Mouse (Mus musculus): ENCODE results near the gene Zfp13. TPM values are rescaled to one million over a fixed set of nuclear protein-coding genes. Genes with fewer than 3 reads are reported as not detected.

Gene Zfp13
- polyA plus RNA-seq, 1 experiment from 2014 or later, result 28.5 TPM

- no peak overlapping the region for H3K27ac ChIP-seq (ENCODE audit: low read length)
- no peak overlapping the region for H3K4me3 ChIP-seq (replicated peaks; ENCODE audit: low read length)
- 78% methylated on average over 1 of the region's 1 CpGs for WGBS
- no peak for ATAC-seq
- no peak overlapping the region for H3K9ac ChIP-seq (replicated peaks; ENCODE audit: low read depth, low read length)
- peaks cover 18% of the 10 kb centered on the region for H3K36me3 ChIP-seq (ENCODE audit: control insufficient read depth, insufficient read depth)
- H3K9me3 ChIP-seq (ENCODE audit: control insufficient read depth, low read length), result no peaks in the 10 kb centered on the region
- H3K4me1 ChIP-seq (replicated peaks; ENCODE audit: control insufficient read depth, insufficient read depth, low read length), result peaks cover 17% of the 10 kb centered on the region
- no peaks in the 10 kb centered on the region for H3K27me3 ChIP-seq (replicated peaks; ENCODE audit: control insufficient read depth, insufficient read depth, low read length)
- no peak overlapping the region for H3K4me2 ChIP-seq (ENCODE audit: low read length)
These were observed 45.6 kb downstream of the Zfp13 start for GRCm38 (mm10) chr17:23553634-23554120.

GRCm38 (mm10) chr17:23552896-23553633 lies 46.2 kb downstream of the Zfp13 start:
- Histone ChIP-seq H3K4me2 (ENCODE audit: low read length) (no peak overlapping the region), H3K4me1 (replicated peaks; ENCODE audit: control insufficient read depth, insufficient read depth, low read length) (peaks cover 17% of the 10 kb centered on the region), H3K9me3 (ENCODE audit: control insufficient read depth, low read length) (no peaks in the 10 kb centered on the region), H3K27ac (ENCODE audit: low read length) (no peak overlapping the region), H3K9ac (replicated peaks; ENCODE audit: low read depth, low read length) (no peak overlapping the region), H3K36me3 (ENCODE audit: control insufficient read depth, insufficient read depth) (peaks cover 14% of the 10 kb centered on the region), H3K4me3 (replicated peaks; ENCODE audit: low read length) (no peak overlapping the region), H3K27me3 (replicated peaks; ENCODE audit: control insufficient read depth, insufficient read depth, low read length) (no peaks in the 10 kb centered on the region)
- ATAC-seq, result no peak
- WGBS, result 90% methylated on average over 8 of the region's 8 CpGs

- Histone ChIP-seq H3K9me3 (ENCODE audit: control insufficient read depth, low read length) (no peaks in the 10 kb centered on the region), H3K9ac (replicated peaks; ENCODE audit: low read depth, low read length) (no peak overlapping the region), H3K4me2 (ENCODE audit: low read length) (no peak overlapping the region), H3K4me3 (replicated peaks; ENCODE audit: low read length) (no peak overlapping the region), H3K27me3 (replicated peaks; ENCODE audit: control insufficient read depth, insufficient read depth, low read length) (no peaks in the 10 kb centered on the region), H3K27ac (ENCODE audit: low read length) (no peak overlapping the region), H3K4me1 (replicated peaks; ENCODE audit: control insufficient read depth, insufficient read depth, low read length) (peaks cover 17% of the 10 kb centered on the region), H3K36me3 (ENCODE audit: control insufficient read depth, insufficient read depth) (peaks cover 4% of the 10 kb centered on the region)
- 71% methylated on average over 5 of the region's 5 CpGs for WGBS
- ATAC-seq, result no peak
These were observed 47.3 kb downstream of the Zfp13 start for GRCm38 (mm10) chr17:23551963-23552362.

- Histone ChIP-seq H3K27ac (ENCODE audit: low read length) (no peak overlapping the region), H3K9me3 (ENCODE audit: control insufficient read depth, low read length) (no peaks in the 10 kb centered on the region), H3K4me3 (replicated peaks; ENCODE audit: low read length) (peak overlapping the region; percentile 74), H3K9ac (replicated peaks; ENCODE audit: low read depth, low read length) (peak overlapping the region; percentile 65), H3K4me2 (ENCODE audit: low read length) (peak overlapping the region; percentile 71), H3K36me3 (ENCODE audit: control insufficient read depth, insufficient read depth) (no peaks in the 10 kb centered on the region; the same call in none of the 2 replicates), H3K4me1 (replicated peaks; ENCODE audit: control insufficient read depth, insufficient read depth, low read length) (peaks cover 17% of the 10 kb centered on the region), H3K27me3 (replicated peaks; ENCODE audit: control insufficient read depth, insufficient read depth, low read length) (no peaks in the 10 kb centered on the region)
- no peak for ATAC-seq
These were observed 47.9 kb downstream of the Zfp13 start for GRCm38 (mm10) chr17:23551416-23551815.

- peak; percentile 13 for ATAC-seq
- H3K4me2 ChIP-seq (ENCODE audit: low read length), result peak overlapping the region; percentile 71
- H3K4me1 ChIP-seq (replicated peaks; ENCODE audit: control insufficient read depth, insufficient read depth, low read length), result peaks cover 17% of the 10 kb centered on the region
- no peaks in the 10 kb centered on the region; the same call in none of the 2 replicates for H3K36me3 ChIP-seq (ENCODE audit: control insufficient read depth, insufficient read depth)
- no peaks in the 10 kb centered on the region for H3K9me3 ChIP-seq (ENCODE audit: control insufficient read depth, low read length)
- H3K27me3 ChIP-seq (replicated peaks; ENCODE audit: control insufficient read depth, insufficient read depth, low read length), result no peaks in the 10 kb centered on the region
- H3K9ac ChIP-seq (replicated peaks; ENCODE audit: low read depth, low read length), result peak overlapping the region; percentile 65
- H3K4me3 ChIP-seq (replicated peaks; ENCODE audit: low read length), result peak overlapping the region; percentile 74
- WGBS, result 2% methylated on average over 15 of the region's 15 CpGs
- H3K27ac ChIP-seq (ENCODE audit: low read length), result peak overlapping the region; percentile 72
These were observed 48.4 kb downstream of the Zfp13 start for GRCm38 (mm10) chr17:23550856-23551255.

GRCm38 (mm10) chr17:23550188-23550791 lies 49.0 kb downstream of the Zfp13 start:
- 1% methylated on average over 22 of the region's 22 CpGs for WGBS
- Histone ChIP-seq H3K27ac (ENCODE audit: low read length) (peak overlapping the region; percentile 72), H3K9me3 (ENCODE audit: control insufficient read depth, low read length) (no peaks in the 10 kb centered on the region), H3K4me3 (replicated peaks; ENCODE audit: low read length) (peak overlapping the region; percentile 74), H3K4me2 (ENCODE audit: low read length) (peak overlapping the region; percentile 71), H3K27me3 (replicated peaks; ENCODE audit: control insufficient read depth, insufficient read depth, low read length) (no peaks in the 10 kb centered on the region), H3K9ac (replicated peaks; ENCODE audit: low read depth, low read length) (peak overlapping the region; percentile 65), H3K36me3 (ENCODE audit: control insufficient read depth, insufficient read depth) (no peaks in the 10 kb centered on the region; the same call in none of the 2 replicates), H3K4me1 (replicated peaks; ENCODE audit: control insufficient read depth, insufficient read depth, low read length) (peaks cover 17% of the 10 kb centered on the region)
- peak; percentile 73 for ATAC-seq

- 1% methylated on average over 9 of the region's 9 CpGs for WGBS
- peak overlapping the region; percentile 51 for H3K9ac ChIP-seq (replicated peaks; ENCODE audit: low read depth, low read length)
- ATAC-seq, result no peak
- H3K4me2 ChIP-seq (ENCODE audit: low read length), result peak overlapping the region; percentile 71
- H3K36me3 ChIP-seq (ENCODE audit: control insufficient read depth, insufficient read depth), result no peaks in the 10 kb centered on the region
- peak overlapping the region; percentile 44 for H3K27ac ChIP-seq (ENCODE audit: low read length)
- H3K4me1 ChIP-seq (replicated peaks; ENCODE audit: control insufficient read depth, insufficient read depth, low read length), result peaks cover 17% of the 10 kb centered on the region
- peak overlapping the region; percentile 74 for H3K4me3 ChIP-seq (replicated peaks; ENCODE audit: low read length)
- no peaks in the 10 kb centered on the region for H3K9me3 ChIP-seq (ENCODE audit: control insufficient read depth, low read length)
- H3K27me3 ChIP-seq (replicated peaks; ENCODE audit: control insufficient read depth, insufficient read depth, low read length), result no peaks in the 10 kb centered on the region
These were observed 49.8 kb downstream of the Zfp13 start for GRCm38 (mm10) chr17:23549441-23549840.

GRCm38 (mm10) chr17:23548615-23549014 lies 50.7 kb downstream of the Zfp13 start:
- peak overlapping the region; percentile 74 for H3K4me3 ChIP-seq (replicated peaks; ENCODE audit: low read length)
- H3K27ac ChIP-seq (ENCODE audit: low read length), result peak overlapping the region; percentile 44; the same call in 1 of the 2 replicates
- no peaks in the 10 kb centered on the region for H3K27me3 ChIP-seq (replicated peaks; ENCODE audit: control insufficient read depth, insufficient read depth, low read length)
- peak overlapping the region; percentile 49 for H3K9ac ChIP-seq (replicated peaks; ENCODE audit: low read depth, low read length)
- no peaks in the 10 kb centered on the region for H3K36me3 ChIP-seq (ENCODE audit: control insufficient read depth, insufficient read depth)
- H3K4me1 ChIP-seq (replicated peaks; ENCODE audit: control insufficient read depth, insufficient read depth, low read length), result peaks cover 17% of the 10 kb centered on the region
- under 1% methylated on average over 15 of the region's 15 CpGs for WGBS
- H3K9me3 ChIP-seq (ENCODE audit: control insufficient read depth, low read length), result no peaks in the 10 kb centered on the region
- H3K4me2 ChIP-seq (ENCODE audit: low read length), result peak overlapping the region; percentile 71
- peak; percentile 13; the same call in 1 of the 2 replicates for ATAC-seq

GRCm38 (mm10) chr17:23547681-23548443 lies 51.4 kb downstream of the Zfp13 start:
- Histone ChIP-seq H3K36me3 (ENCODE audit: control insufficient read depth, insufficient read depth) (no peaks in the 10 kb centered on the region), H3K4me1 (replicated peaks; ENCODE audit: control insufficient read depth, insufficient read depth, low read length) (peaks cover 17% of the 10 kb centered on the region), H3K27me3 (replicated peaks; ENCODE audit: control insufficient read depth, insufficient read depth, low read length) (no peaks in the 10 kb centered on the region), H3K9ac (replicated peaks; ENCODE audit: low read depth, low read length) (no peak overlapping the region), H3K9me3 (ENCODE audit: control insufficient read depth, low read length) (no peaks in the 10 kb centered on the region), H3K4me3 (replicated peaks; ENCODE audit: low read length) (no peak overlapping the region), H3K4me2 (ENCODE audit: low read length) (no peak overlapping the region), H3K27ac (ENCODE audit: low read length) (no peak overlapping the region)
- ATAC-seq, result no peak
- 54% methylated on average over 11 of the region's 11 CpGs for WGBS
